Mouse (Mus musculus) ovary, postnatal 14 days (tissue): ENCODE data around the gene Traf5.

Experiments used
- DNase-seq: peaks from one replicate; pipeline ENCODE4 v3.0.0; 2022; ENCODE audit warnings: low spot score

Traf5 gene

GRCm38 (mm10) chr1:192091806-192092772 is at the start of gene Traf5:
Gene Traf5 (minus strand): TSS chr1:192092559.
- DNase-seq, result peak; percentile 95

DNA sequence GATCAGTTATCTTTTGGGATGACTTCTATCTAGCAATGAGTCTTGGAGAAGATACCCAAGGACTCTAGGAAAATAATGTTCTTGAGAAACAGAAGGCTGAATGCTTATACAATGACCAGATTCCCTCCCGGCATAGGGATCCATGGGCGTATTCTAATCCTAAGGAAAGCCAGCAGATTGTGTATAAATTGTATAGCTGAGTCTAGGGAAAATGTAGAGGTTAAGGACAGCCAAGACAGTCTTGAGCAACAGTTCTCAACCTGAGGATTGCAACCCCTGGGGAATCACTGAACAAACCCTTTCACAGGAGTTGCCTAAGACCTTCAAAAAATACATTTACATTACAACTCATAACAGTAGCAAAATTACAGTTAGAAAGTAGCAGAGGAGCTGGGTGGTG is 48.0 kb upstream of the Traf5 start:
- no peak for DNase-seq

- DNase-seq, result peak; percentile 74
These were observed 45.9 kb upstream of the Traf5 start, which contains the start of gene Rcor3 for GRCm38 (mm10) chr1:192137926-192138910. Gene Rcor3 (minus strand): TSS chr1:192138062.

GRCm38 (mm10) chr1:192137291-192137925 is 45.0 kb upstream of the Traf5 start:
- DNase-seq, result peak; percentile 18

DNA sequence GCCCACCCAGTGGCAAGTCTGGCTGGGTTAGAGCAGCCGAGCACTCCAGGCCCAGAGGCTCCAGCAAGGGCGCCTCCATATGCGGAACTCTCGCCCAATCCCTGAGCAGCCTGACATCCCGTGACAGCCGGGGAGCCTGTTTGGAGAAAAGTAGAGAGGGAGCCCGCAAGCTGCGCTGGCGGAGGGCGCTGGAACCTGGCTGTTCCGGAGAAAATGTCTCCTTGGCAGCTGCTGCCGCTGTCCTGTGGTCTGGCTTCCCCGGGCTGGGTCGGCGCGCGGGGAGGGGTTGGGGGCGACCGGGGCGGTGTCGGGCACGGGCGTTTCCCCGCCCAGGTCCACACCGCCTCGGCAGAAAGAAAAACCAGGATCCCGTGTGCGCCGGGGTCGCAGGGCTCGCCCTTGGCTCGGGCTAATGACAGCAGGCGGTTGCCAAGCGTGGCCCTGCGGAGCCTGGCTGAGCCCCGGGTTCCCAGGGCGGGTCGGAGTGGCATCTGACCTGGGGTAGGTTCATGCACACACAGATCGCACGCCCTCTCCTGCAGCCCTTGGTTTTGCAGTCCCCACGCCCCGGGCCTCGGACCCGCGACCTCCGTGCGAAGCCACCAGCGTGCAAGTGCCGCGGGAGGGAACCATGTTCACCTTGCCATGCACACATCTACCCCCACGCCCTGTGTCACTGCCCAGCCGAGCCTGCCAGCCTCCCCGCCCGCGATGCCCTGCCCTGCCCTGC is 44.4 kb upstream of the Traf5 start:
- DNase-seq, result peak; percentile 71

DNA sequence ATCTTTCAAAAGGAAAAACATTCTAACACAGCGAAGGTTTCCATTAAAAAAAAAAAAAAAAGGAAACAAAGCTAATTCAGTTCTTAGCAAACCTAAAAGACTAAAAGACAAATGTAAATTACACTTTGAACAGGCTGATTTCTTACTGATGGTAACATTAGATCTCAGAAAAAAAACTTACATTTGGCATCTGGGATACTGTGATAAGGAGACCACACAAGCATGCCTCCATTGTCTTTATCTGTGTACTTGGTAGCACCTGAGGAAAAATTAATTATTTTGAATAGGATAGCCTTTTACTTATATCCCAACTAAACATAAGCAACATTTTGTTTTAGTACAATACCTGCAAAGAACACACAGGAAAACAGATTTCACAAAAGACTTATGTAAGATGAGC is 37.8 kb upstream of the Traf5 start:
- DNase-seq, result no peak

GRCm38 (mm10) chr1:192128343-192128742 is 36.0 kb upstream of the Traf5 start:
- DNase-seq, result no peak

DNA sequence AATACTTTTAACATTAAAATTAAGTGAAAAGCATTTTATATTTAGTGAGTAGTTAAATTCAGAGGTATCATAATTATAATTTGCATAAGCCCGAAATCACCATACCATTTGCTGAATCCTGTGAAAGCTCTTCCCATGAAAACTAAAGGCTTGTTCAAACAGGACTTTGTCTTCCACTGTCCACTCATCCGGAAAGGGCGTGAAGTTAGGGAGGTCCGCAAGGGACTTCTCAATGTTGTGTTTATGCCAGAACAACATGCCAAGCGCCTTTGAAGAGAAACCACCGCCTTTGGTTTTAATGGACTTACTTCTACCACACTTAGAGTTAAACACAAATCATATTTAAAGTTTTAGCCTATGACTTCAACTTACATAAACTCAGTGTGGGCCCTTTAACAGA is 33.4 kb upstream of the Traf5 start:
- DNase-seq, result no peak

DNA sequence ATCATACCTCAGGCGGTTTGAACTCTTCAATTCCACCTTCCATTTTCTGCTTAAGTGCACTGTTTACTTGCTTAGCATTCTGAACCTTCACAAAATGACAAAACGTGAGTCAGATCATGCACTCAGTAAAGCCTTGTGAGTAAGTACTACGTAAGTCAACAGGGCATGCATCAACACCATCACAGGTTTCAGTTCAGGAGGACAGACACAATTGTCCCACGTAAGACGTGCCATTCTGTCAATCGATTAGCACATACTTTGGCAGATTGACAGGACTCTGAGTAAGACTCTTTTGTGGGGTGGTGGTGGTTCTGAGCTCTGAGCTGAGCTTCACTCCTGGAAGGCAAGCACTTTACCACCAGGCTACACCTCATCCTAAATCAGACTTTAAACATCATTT is 23.9 kb upstream of the Traf5 start:
- DNase-seq, result no peak

DNA sequence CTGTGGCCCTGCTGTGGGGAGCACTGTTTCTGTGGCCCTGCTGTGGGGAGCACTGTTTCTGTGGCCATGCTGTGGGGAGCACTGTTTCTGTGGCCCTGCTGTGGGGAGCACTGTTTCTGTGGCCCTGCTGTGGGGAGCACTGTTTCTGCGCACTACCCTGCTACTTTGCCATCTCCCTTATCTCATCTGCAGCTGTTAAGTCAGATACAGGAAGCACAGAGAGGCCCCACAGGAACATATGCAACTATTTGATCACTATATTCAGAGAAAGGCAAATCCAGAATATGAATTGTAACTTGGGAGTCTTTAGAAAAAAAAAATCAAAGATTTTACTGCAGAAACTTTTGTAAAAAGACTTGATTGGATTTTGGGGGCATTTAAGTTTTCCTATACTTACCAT is 23.0 kb upstream of the Traf5 start:
- DNase-seq, result no peak

DNA sequence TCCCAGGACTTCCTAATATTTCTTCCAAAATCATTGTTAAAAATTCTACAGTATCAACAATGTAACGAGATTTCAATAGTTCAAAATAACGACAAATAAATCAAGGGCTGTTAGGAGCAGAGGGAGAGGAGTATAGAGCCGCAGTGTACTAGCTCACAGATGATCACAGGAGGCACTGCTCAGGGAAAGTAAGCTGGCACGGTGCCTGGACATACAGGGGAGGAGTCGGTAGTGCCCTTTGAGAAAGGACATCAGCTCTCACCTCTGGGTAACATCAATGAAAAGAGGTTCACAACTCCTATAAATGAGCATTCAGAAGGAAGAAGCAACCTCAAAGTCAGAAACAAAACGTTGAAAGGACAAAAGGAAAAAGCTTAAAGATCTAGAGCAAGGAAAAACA is 16.8 kb upstream of the Traf5 start:
- DNase-seq, result no peak

DNA sequence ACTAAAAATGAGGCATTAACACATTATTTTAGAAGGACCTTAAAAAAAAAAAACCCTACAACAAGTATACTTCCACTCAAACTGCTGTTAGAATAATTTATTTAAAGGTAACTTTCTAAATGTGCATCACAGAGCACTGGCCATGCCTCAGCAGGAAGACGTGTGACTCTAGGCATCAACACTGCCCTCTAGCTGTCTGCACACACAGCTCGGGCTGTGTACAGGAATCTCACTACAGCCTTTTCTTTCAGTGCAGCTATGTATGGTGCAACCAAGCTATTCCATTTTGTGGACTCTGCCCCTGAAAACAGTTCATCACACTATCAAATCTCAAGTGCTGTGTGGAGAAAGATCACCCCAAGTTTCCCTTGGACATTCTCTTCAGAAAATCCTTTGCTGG is 15.0 kb upstream of the Traf5 start:
- DNase-seq, result no peak

GRCm38 (mm10) chr1:192105902-192106389 is 13.6 kb upstream of the Traf5 start:
- no peak for DNase-seq

DNA sequence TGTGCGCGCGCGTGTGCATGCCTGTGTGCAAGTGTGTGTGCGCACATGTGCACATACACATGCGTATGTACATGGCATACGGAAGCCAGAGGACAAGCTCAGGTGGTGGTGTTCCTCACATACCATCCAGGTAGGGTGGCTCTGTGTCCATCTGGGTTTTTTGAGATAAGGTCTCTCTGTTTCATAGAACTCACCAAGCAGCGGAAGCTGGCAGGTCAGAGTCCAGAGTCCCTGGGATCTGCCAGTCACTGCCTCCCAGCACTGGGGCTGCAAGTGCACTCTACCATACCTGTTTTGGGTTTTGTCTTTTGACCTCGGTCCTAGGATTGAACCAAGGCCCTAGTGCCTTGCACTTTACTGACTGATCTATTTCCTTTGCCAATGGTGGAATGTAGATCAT is 11.7 kb upstream of the Traf5 start:
- no peak for DNase-seq

DNA sequence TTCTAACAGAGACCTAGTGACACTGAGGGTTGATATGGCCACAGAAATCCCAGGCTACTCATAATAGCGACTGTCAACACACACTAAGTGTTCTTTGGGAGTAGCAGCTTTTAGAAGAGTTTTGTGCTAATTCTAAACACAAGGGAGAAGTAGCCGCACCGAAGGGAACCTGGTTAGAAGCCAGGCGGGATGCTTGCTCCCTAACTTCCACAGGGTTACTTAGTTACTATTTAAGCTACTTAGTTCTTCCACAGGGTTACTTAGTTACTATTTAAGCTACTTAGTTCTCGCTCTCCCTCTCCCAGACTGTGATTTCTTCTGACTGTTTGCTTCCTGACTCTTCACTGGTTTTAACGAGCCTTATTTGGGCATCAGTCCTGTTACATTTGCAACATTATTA is 10.8 kb upstream of the Traf5 start:
- DNase-seq, result no peak

DNA sequence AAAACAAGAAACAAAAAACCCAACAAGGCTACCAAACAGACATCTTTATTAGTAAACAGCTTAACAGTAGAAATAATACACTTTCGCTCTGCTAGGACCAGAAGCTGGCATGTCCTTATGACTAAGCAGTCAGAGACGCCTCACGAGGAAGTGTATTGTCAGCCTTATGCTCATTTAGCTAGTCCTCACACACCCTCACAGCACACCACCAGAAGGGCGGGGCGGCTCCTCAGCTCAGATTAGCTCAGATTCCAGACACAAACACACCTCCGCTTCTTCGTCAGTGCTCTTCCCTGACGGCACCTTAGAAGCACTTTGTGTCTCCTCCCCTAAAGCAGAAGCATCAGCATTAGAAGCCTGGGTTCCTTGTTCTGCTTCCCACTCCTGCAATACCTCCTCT is 9.0 kb upstream of the Traf5 start:
- DNase-seq, result no peak

GRCm38 (mm10) chr1:192100742-192101141 is 8.4 kb upstream of the Traf5 start:
- DNase-seq, result no peak

GRCm38 (mm10) chr1:192095626-192096025 is 3.3 kb upstream of the Traf5 start:
- no peak for DNase-seq

- DNase-seq, result peak; percentile 55
These were observed 2.3 kb upstream of the Traf5 start for GRCm38 (mm10) chr1:192094451-192095170.

DNA sequence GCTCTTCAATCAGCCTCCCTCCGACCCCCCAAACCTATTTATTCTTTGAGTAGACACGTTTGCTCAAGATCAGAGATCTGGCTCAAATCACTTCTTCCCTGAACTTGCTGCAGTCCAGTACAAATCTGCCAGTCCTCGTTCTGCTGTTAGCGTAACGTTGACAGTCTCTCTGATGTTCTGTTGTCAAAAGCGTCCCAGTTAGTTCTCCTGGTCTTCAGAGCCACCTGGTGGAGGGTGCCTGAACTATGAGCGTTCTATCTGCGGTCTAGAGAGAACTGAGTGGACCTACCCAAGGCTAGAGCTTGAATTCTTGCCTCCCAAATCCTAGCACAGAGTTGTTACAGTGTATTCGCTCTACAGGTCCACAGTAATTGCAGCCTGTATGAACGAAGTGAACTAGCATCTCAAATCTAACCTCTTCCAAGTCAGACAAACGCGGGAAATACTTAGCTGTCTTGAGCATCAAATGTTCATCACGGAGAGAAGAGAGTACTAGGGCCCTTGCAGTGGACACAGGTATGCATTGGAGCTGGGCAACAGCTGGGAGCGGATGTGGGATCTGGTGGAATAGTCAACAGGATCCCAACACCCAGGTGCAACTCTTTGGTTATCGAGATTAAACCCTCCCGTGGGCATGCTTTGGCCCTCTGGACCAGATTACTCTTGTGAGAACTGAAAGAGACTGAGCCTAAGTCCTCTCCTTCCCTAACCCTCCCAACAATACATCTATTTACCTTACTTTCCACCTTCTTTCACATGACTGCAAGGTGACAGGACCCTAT is 711 bp upstream of the Traf5 start:
- peak; percentile 68 for DNase-seq
